Mouse (Mus musculus) testis, adult 2 months (tissue): ENCODE data around the gene Itpr3. TPM values are rescaled to one million over a fixed set of nuclear protein-coding genes. Genes with fewer than 3 reads are reported as not detected.

Experiments used
- H3K27ac ChIP-seq: fragments of 200-500 bp; 2 replicates; pipeline ENCODE4 v1.5.1; 2012; ENCODE audit warnings: low read depth, low read length; ENCODE audit not compliant: control insufficient read depth, insufficient read depth
- H3K27me3 ChIP-seq: fragments of 200-500 bp; 2 replicates; pipeline ENCODE4 v1.6.1; 2012; ENCODE audit warnings: mild to moderate bottlenecking, low read length, moderate library complexity; ENCODE audit not compliant: control insufficient read depth, insufficient read depth
- H3K36me3 ChIP-seq: fragments of 200-500 bp; 2 replicates; pipeline ENCODE4 v1.6.1; 2012; ENCODE audit warnings: mild to moderate bottlenecking, low read length; ENCODE audit not compliant: control insufficient read depth, insufficient read depth
- H3K4me1 ChIP-seq: fragments of 200-500 bp; 2 replicates; pipeline ENCODE4 v1.6.1; 2012; ENCODE audit warnings: low read length; ENCODE audit not compliant: control insufficient read depth, insufficient read depth
- H3K4me3 ChIP-seq: fragments of 200-500 bp; 2 replicates; pipeline ENCODE4 v1.5.1; 2012; ENCODE audit warnings: low read depth, mild to moderate bottlenecking, low read length, moderate library complexity, mixed read lengths; ENCODE audit not compliant: control insufficient read depth
- CTCF ChIP-seq: fragments of 200-500 bp; IDR thresholded peaks from 2 replicates; pipeline ENCODE4 v1.5.1; 2012; ENCODE audit warnings: low read depth, mild to moderate bottlenecking, inconsistent platforms, low read length, moderate library complexity; ENCODE audit not compliant: control insufficient read depth, insufficient read depth, insufficient replicate concordance
- POLR2A ChIP-seq: fragments of 200-500 bp; IDR thresholded peaks from 2 replicates; pipeline ENCODE4 v1.6.1; 2012; ENCODE audit warnings: low read depth, mild to moderate bottlenecking, inconsistent platforms, low read length, moderate library complexity; ENCODE audit not compliant: control insufficient read depth
- polyA plus RNA-seq: library from polyadenylated mRNA; depleted of rRNA; stranded (reverse); fragments of >200 nt; gene quantifications from 2 replicates; pipeline ENCODE4 v1.2.3, GENCODE M21; 2012

The Itpr3 gene
- polyA plus RNA-seq, 1 experiment = 32.7 TPM

GRCm38 (mm10) chr17:27081868-27082267 lies 24.8 kb downstream of the Itpr3 start:
- no peaks in the 10 kb centered on the region for H3K27me3 ChIP-seq
- H3K36me3 ChIP-seq = no peaks in the 10 kb centered on the region
- no peak for TF ChIP-seq POLR2A
- no peak for TF ChIP-seq CTCF
- H3K4me1 ChIP-seq = no peaks in the 10 kb centered on the region; the same call in 1 of the 2 replicates
- H3K4me3 ChIP-seq = no peak overlapping the region
- H3K27ac ChIP-seq = no peak overlapping the region

- Histone ChIP-seq H3K27ac (no peak overlapping the region), H3K27me3 (no peaks in the 10 kb centered on the region), H3K4me3 (no peak overlapping the region), H3K4me1 (no peaks in the 10 kb centered on the region; the same call in 1 of the 2 replicates), H3K36me3 (no peaks in the 10 kb centered on the region)
- TF ChIP-seq POLR2A = no peak
- TF ChIP-seq CTCF = no peak
These were observed 25.7 kb downstream of the Itpr3 start for GRCm38 (mm10) chr17:27082796-27083195.

GRCm38 (mm10) chr17:27083601-27084000 lies 26.5 kb downstream of the Itpr3 start:
- Histone ChIP-seq H3K4me3 (no peak overlapping the region), H3K27me3 (no peaks in the 10 kb centered on the region), H3K27ac (no peak overlapping the region), H3K4me1 (no peaks in the 10 kb centered on the region; the same call in 1 of the 2 replicates), H3K36me3 (no peaks in the 10 kb centered on the region)
- TF ChIP-seq POLR2A (no peak), CTCF (no peak)

GRCm38 (mm10) chr17:27085676-27086075 lies 28.6 kb downstream of the Itpr3 start:
- Histone ChIP-seq H3K4me1 (no peaks in the 10 kb centered on the region), H3K27me3 (no peaks in the 10 kb centered on the region), H3K4me3 (no peak overlapping the region), H3K36me3 (no peaks in the 10 kb centered on the region), H3K27ac (no peak overlapping the region)
- TF ChIP-seq CTCF = peak; percentile 92; the same call in 1 of the 2 replicates
- TF ChIP-seq POLR2A = no peak

- Histone ChIP-seq H3K4me1 (no peaks in the 10 kb centered on the region), H3K27ac (no peak overlapping the region), H3K36me3 (no peaks in the 10 kb centered on the region), H3K27me3 (no peaks in the 10 kb centered on the region), H3K4me3 (no peak overlapping the region)
- TF ChIP-seq CTCF = peak; percentile 60; the same call in 1 of the 2 replicates
- TF ChIP-seq POLR2A = no peak
These were observed 30.3 kb downstream of the Itpr3 start for GRCm38 (mm10) chr17:27087426-27087825.

- H3K27me3 ChIP-seq = no peaks in the 10 kb centered on the region
- no peak overlapping the region for H3K4me3 ChIP-seq
- TF ChIP-seq POLR2A (no peak), CTCF (no peak)
- no peaks in the 10 kb centered on the region for H3K4me1 ChIP-seq
- no peak overlapping the region for H3K27ac ChIP-seq
- H3K36me3 ChIP-seq = no peaks in the 10 kb centered on the region
These were observed 33.0 kb downstream of the Itpr3 start for GRCm38 (mm10) chr17:27090068-27090467.

GRCm38 (mm10) chr17:27095690-27096089 lies 38.6 kb downstream of the Itpr3 start:
- no peak overlapping the region for H3K4me3 ChIP-seq

More at GRCm38 (mm10) chr17:27095690-27096089, 38.6 kb downstream of the Itpr3 start:
- H3K4me1 ChIP-seq = no peaks in the 10 kb centered on the region
- TF ChIP-seq CTCF (peak; percentile 40; the same call in 1 of the 2 replicates), POLR2A (no peak; the same call in 1 of the 2 replicates)
- H3K36me3 ChIP-seq = no peaks in the 10 kb centered on the region
- no peaks in the 10 kb centered on the region for H3K27me3 ChIP-seq
- H3K27ac ChIP-seq = no peak overlapping the region
